30 mouse cellular contexts compared by ENCODE assay signal in genomic region chr17:87957096-87957840, GRCm38 (mm10). TPM values are rescaled to one million over a fixed set of nuclear protein-coding genes. Genes with fewer than 3 reads are reported as not detected.
A peak's percentile ranks its signal among the peaks of the same experiment; 100 is the strongest.
DNase-seq lines count a peak whose midpoint lies in the region; ATAC-seq lines count a peak whose summit lies in the region.
"Had no signal": no experiment of that assay in that cellular context is flagged by ENCODE, and none has a peak within 500 bp of the region (broad histone marks: within the 10 kb centered on the region; RNA-seq: fewer than 3 reads in every experiment).

No protein-coding gene starts in this region.

- no peaks in the 10 kb centered on the region for H3K9me3 ChIP-seq in kidney, embryonic 15.5 days (replicated peaks)
- H3K9me3 ChIP-seq: embryonic facial prominence, embryonic 15.5 days; intestine, embryonic 15.5 days; limb, embryonic 13.5 days; liver, embryonic 12.5 days; midbrain, embryonic 13.5 days; neural tube, embryonic 12.5 days had no signal

- H3K4me3 ChIP-seq in kidney, embryonic 15.5 days (replicated peaks) = no peak overlapping the region
- H3K4me3 ChIP-seq: embryonic facial prominence, embryonic 15.5 days; heart, embryonic 12.5 days; hindbrain, embryonic 10.5 days; intestine, embryonic 15.5 days; limb, embryonic 13.5 days; liver, embryonic 12.5 days; midbrain, embryonic 13.5 days; neural tube, embryonic 12.5 days had no signal

- DNase-seq in 416B (ENCODE audit: low read depth) = peak; percentile 60
- peak; percentile 80 for DNase-seq in kidney, adult 11 months
- DNase-seq in kidney, postnatal 36 days = peak; percentile 71 to 80
- no peak for DNase-seq in right cerebral cortex, postnatal 25 days
- DNase-seq in testis, postnatal 10 days (ENCODE audit: low spot score) = no peak
- DNase-seq: adrenal gland, postnatal 36 days; B cell, adult 2 months; cerebellum, adult 9-10 months; forebrain, postnatal 0 days; gastrocnemius, postnatal 25 days; heart, adult 18-20 months; heart, postnatal 10 days; lung, adult 18-20 months; lung, postnatal 10 days had no signal

- no peaks in the 10 kb centered on the region for H3K27me3 ChIP-seq in kidney, embryonic 15.5 days
- H3K27me3 ChIP-seq: embryonic facial prominence, embryonic 15.5 days; heart, embryonic 12.5 days; intestine, embryonic 15.5 days; limb, embryonic 13.5 days; liver, embryonic 12.5 days; midbrain, embryonic 13.5 days; neural tube, embryonic 12.5 days had no signal

- H3K4me2 ChIP-seq in kidney, embryonic 15.5 days = 0 out of 2 replicates have a peak overlapping the region, but pooled peaks have one; percentile 18
- H3K4me2 ChIP-seq: embryonic facial prominence, embryonic 15.5 days; heart, embryonic 12.5 days; intestine, embryonic 15.5 days; limb, embryonic 13.5 days; liver, embryonic 12.5 days; midbrain, embryonic 13.5 days; neural tube, embryonic 12.5 days had no signal

- ATAC-seq in kidney, embryonic 15.5 days (replicated peaks; ENCODE audit: low FRiP score) = peak; percentile 87
- no peak for ATAC-seq in erythroid progenitor cell, adult 5-6 weeks (replicated peaks; ENCODE audit: low FRiP score, poor library complexity, severe bottlenecking)
- ATAC-seq: forebrain, postnatal 0 days; hindbrain, embryonic 16.5 days; intestine, embryonic 15.5 days; liver, embryonic 12.5 days; midbrain, embryonic 13.5 days had no signal

- H3K4me1 ChIP-seq in kidney, embryonic 15.5 days = 0 out of 2 replicates have a peak, but pooled peaks cover 6% of the 10 kb centered on the region
- H3K4me1 ChIP-seq: embryonic facial prominence, embryonic 15.5 days; heart, embryonic 12.5 days; hindbrain, embryonic 10.5 days; intestine, embryonic 15.5 days; limb, embryonic 13.5 days; liver, embryonic 12.5 days; midbrain, embryonic 13.5 days; neural tube, embryonic 12.5 days had no signal

- 54% methylated on average over 12 of the region's 12 CpGs for WGBS in kidney, embryonic 15.5 days

- no peaks in the 10 kb centered on the region for H3K36me3 ChIP-seq in kidney, embryonic 15.5 days
- H3K36me3 ChIP-seq: embryonic facial prominence, embryonic 15.5 days; heart, embryonic 12.5 days; hindbrain, embryonic 10.5 days; intestine, embryonic 15.5 days; limb, embryonic 13.5 days; liver, embryonic 12.5 days; midbrain, embryonic 13.5 days; neural tube, embryonic 12.5 days had no signal

- peak overlapping the region; percentile 61 for H3K27ac ChIP-seq in kidney, embryonic 15.5 days
- H3K27ac ChIP-seq: embryonic facial prominence, embryonic 15.5 days; hindbrain, embryonic 10.5 days; intestine, embryonic 15.5 days; limb, embryonic 13.5 days; liver, embryonic 12.5 days; midbrain, embryonic 13.5 days; neural tube, embryonic 12.5 days had no signal

- H3K9ac ChIP-seq in kidney, embryonic 15.5 days = no peak overlapping the region
- H3K9ac ChIP-seq: embryonic facial prominence, embryonic 15.5 days; forebrain, postnatal 0 days; heart, embryonic 12.5 days; intestine, embryonic 15.5 days; limb, embryonic 13.5 days; liver, embryonic 12.5 days; midbrain, embryonic 13.5 days; neural tube, embryonic 12.5 days had no signal

RNA-seq across cellular contexts. Expression of gene Msh6, which starts 17.6 kb away (rescaled TPM):
- 59.4 and 61.5 TPM in 2 replicates for polyA plus RNA-seq in kidney, embryonic 15.5 days (2015; fragmentation: Nextera tagmentation; extraction: Ambion mirVana)
- 31.4 and 34.8 TPM in 2 replicates for total RNA-seq in erythroid progenitor cell, adult 5-6 weeks (2015; ENCODE audit: low replicate concordance)
- total RNA-seq in erythroid progenitor cell, adult 5-6 weeks (2017; ENCODE audit: low replicate concordance) = 27.9 and 31.6 TPM in 2 replicates

RNA-seq across cellular contexts. Expression of gene Rpl36-ps4, which starts 36.5 kb away (rescaled TPM):
- polyA plus RNA-seq in kidney, embryonic 15.5 days (2015; fragmentation: Nextera tagmentation; extraction: Ambion mirVana) = not detected in 2 replicates
- not detected in 2 replicates for total RNA-seq in erythroid progenitor cell, adult 5-6 weeks (2015; ENCODE audit: low replicate concordance)
- not detected in 2 replicates for total RNA-seq in erythroid progenitor cell, adult 5-6 weeks (2017; ENCODE audit: low replicate concordance)
- total RNA-seq: adrenal gland, postnatal 36 days; forebrain, postnatal 0 days; gastrocnemius, postnatal 25 days; heart, adult 18-20 months; heart, postnatal 10 days; left cerebral cortex, adult 18-20 months; left cerebral cortex, postnatal 25 days; MEL had no signal
- polyA plus RNA-seq: embryonic facial prominence, embryonic 15.5 days; forebrain, postnatal 0 days; heart, embryonic 12.5 days; hindbrain, embryonic 10.5 days; hindbrain, embryonic 16.5 days; intestine, embryonic 15.5 days; limb, embryonic 13.5 days; liver, embryonic 12.5 days; midbrain, embryonic 13.5 days; neural tube, embryonic 12.5 days; spleen, adult 2 months; stomach, embryonic 14.5 days had no signal

Comparison
In these comparisons a context has a peak if more than half of its experiments do, and no peak if none do; other contexts are left out.
1. DNase-seq: peak in 416B (single experiment), kidney, adult 11 months (single experiment) and kidney, postnatal 36 days (2 of 2); none in right cerebral cortex, postnatal 25 days (single experiment) and testis, postnatal 10 days (single experiment).